Mouse (Mus musculus): ENCODE results near the gene Grip1.

GRCm38 (mm10) chr10:119906869-119907268, 453.2 kb downstream of the Grip1 start:
- TF ChIP-seq CTCF (IDR thresholded peaks at IDR 0.05; ENCODE audit: low read depth, low read length) (no peak), POLR2A (IDR thresholded peaks at IDR 0.05; ENCODE audit: extremely low read depth, insufficient read depth, low read length) (no peak)

All from liver, adult 2 months (tissue).